Mouse (Mus musculus) midbrain, embryonic 11.5 days (tissue): ENCODE measurements around the gene Nrde2. TPM values are rescaled to one million over a fixed set of nuclear protein-coding genes. Genes with fewer than 3 reads are reported as not detected.

ENCODE experiments used
- ATAC-seq: fragments of 200-750 bp; cut with Nextera tagmentation; 2 replicates; pipeline ENCODE4 v1.8.0; 2017; ENCODE audit warnings: moderate TSS enrichment, moderate library complexity; ENCODE audit not compliant: low FRiP score
- DNase-seq: peaks from one replicate; pipeline ENCODE4 v3.0.0; 2015; ENCODE audit warnings: low spot score; ENCODE audit errors: missing footprints
- H3K27ac ChIP-seq: fragments of 300-500 bp; sonication (generic); 2 replicates; pipeline ENCODE4 v1.5.1; 2014; ENCODE audit warnings: low read depth, low read length
- H3K27me3 ChIP-seq: fragments of 300-500 bp; sonication (generic); 2 replicates; pipeline ENCODE4 v1.6.1; 2014; ENCODE audit warnings: mild to moderate bottlenecking, low read length, moderate library complexity, mixed read lengths; ENCODE audit not compliant: control insufficient read depth, insufficient read depth
- H3K36me3 ChIP-seq: fragments of 300-500 bp; sonication (generic); 2 replicates; pipeline ENCODE4 v1.6.1; 2014; ENCODE audit warnings: mild to moderate bottlenecking, low read length, moderate library complexity, mixed read lengths; ENCODE audit not compliant: control insufficient read depth, insufficient read depth
- H3K4me1 ChIP-seq: fragments of 300-500 bp; sonication (generic); 2 replicates; pipeline ENCODE4 v1.6.1; 2014; ENCODE audit warnings: low read length; ENCODE audit not compliant: control insufficient read depth, insufficient read depth
- H3K4me2 ChIP-seq: fragments of 300-500 bp; sonication (generic); 2 replicates; pipeline ENCODE4 v1.6.1; 2014; ENCODE audit warnings: mild to moderate bottlenecking, moderate library complexity
- H3K4me3 ChIP-seq: fragments of 300-500 bp; sonication (generic); 2 replicates; pipeline ENCODE4 v1.5.1; 2014; ENCODE audit warnings: low read depth, low read length
- H3K9ac ChIP-seq: fragments of 300-500 bp; sonication (generic); 2 replicates; pipeline ENCODE4 v1.6.1; 2014; ENCODE audit warnings: low read length
- H3K9me3 ChIP-seq: fragments of 300-500 bp; sonication (generic); 2 replicates; pipeline ENCODE4 v1.6.1; 2016; ENCODE audit warnings: low read length; ENCODE audit not compliant: control insufficient read depth
- WGBS: fragments of 180-500 bp; shearing (Covaris S2); extraction: QIAGEN DNeasy Blood & Tissue Kit; methylation state at CpG from one replicate; pipeline ENCODE4 v1.1.7; 2014; 5-methylcytosine and 5-hydroxymethylcytosine counted together
- polyA plus RNA-seq: library from polyadenylated mRNA; unstranded; fragments of >200 nt; fragmentation: Nextera tagmentation; extraction: Ambion mirVana; gene quantifications from 2 replicates; pipeline ENCODE4 v1.2.1, GENCODE M21; 2014

Nrde2 gene
- polyA plus RNA-seq, 1 experiment from 2014 or later = 13.5 TPM

DNA sequence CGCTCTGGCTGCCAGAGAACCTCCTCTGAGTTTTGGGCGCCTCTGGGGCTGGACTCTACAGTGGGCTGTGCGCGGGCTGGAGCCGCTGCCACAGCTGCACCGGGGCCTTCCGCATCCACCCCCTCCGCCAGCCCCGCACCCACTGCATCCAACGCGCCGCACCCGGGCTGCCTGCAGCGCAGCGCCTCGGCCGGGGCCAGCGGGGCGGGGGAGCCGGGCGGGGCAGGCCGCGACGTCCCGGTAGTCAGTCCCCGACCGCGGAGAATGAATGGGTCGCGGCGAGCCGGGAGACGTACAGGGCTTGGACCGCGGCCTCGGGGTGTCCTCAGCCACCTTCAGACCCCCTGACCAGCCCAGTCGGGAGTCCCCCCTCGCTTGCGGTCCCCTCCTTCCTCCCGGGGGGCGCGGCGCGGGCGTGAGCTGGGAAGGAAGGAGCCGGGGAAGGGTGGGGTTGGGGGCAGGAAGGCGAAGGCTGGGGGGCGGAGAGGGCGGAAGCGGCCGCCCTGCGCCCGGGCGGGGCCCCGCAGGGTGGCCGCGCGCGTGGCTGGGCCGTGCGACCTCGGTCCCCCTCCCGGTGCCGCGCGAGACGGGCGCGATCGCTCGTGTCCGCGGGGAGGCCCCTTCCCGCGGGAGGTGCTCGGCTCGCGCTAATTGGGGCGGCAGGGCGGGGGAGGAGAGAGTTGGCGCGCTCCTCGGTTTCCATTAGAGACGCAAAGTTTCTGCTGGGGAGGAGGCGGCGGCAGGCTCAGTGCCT is 40.6 kb upstream of the Nrde2 start:
- Histone ChIP-seq H3K4me1 (peaks cover 10% of the 10 kb centered on the region), H3K27ac (peak overlapping the region; percentile 45), H3K9ac (peak overlapping the region; percentile 95), H3K4me2 (peak overlapping the region; percentile 93), H3K4me3 (peak overlapping the region; percentile 99), H3K36me3 (peaks cover 11% of the 10 kb centered on the region; the same call in 1 of the 2 replicates), H3K27me3 (no peaks in the 10 kb centered on the region), H3K9me3 (no peaks in the 10 kb centered on the region)
- DNase-seq (peak; percentile 93), ATAC-seq (peak; percentile 73)
- WGBS = under 1% methylated on average over 66 of the region's 86 CpGs

DNA sequence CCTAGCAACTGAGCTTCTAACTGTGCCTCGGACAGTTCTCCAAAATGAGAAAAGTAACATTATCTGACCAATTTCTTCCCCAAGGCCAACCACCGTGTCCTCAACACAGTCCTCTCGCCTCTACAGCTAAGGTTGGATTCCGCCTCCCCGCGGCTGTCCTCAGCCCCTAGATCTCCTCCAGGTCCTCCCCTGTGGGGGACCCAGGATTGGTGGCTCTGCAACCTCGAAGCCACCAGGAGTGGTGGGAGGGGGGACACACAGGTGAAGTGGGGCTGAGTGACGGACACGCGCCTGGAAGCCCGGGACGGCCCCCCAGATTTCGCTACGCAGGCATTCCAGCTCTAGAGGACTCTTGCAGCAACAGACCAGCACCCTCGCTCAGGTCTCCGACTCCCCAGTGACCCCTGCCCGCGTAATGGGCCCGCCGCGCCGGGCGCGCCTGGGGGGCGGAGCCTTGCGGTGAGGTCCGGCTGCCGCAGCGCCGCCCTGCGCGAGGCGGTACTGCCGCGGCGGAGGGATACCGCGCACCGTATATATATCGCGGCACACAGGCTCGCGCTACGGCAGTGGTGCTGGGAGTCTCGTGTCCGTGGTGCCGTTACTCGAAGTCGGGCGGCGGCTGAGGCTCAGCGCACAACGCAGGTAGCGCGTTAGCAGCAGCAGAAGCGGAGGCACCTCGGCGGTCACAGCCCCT is 39.7 kb upstream of the Nrde2 start, which contains the start of gene Calm1:
Gene Calm1, plus strand, starts transcription at position 469 of the 694 bp plus-strand sequence.
- Histone ChIP-seq H3K9me3 (no peaks in the 10 kb centered on the region), H3K9ac (peak within 1 kb of the TSS; percentile 95), H3K4me1 (peaks cover 10% of the 10 kb centered on the region), H3K36me3 (peaks cover 10% of the 10 kb centered on the region; the same call in 1 of the 2 replicates), H3K4me3 (peak within 1 kb of the TSS; percentile 99), H3K27me3 (no peaks in the 10 kb centered on the region), H3K4me2 (peak within 1 kb of the TSS; percentile 93), H3K27ac (peak within 1 kb of the TSS; percentile 52)
- ATAC-seq (peak; percentile 88), DNase-seq (peak; percentile 100)
- under 1% methylated on average over 58 of the region's 58 CpGs for WGBS

DNA sequence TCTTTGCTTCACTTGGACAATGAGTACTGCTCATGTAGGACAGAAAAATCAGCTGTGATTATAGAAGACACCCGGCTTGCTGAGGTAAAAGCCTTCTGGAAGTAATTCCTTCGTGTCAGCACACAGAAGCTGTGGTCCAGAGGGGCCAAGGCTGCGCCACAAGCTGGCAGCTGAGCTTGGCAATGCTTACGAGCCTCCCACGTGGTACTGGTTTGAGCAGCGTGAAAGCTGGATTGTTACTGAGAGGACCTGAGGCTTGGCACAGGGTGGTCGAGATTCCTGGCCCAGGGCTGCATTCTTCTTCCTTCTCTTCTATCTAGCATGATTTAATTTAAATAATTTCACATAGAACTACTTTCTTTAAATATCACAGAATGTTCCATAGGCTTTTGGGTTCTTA is 37.3 kb upstream of the Nrde2 start:
- Histone ChIP-seq H3K27ac (no peak overlapping the region), H3K9me3 (no peaks in the 10 kb centered on the region), H3K9ac (0 out of 2 replicates have a peak overlapping the region, but pooled peaks have one; percentile 22), H3K36me3 (no peaks in the 10 kb centered on the region), H3K4me1 (peaks cover 6% of the 10 kb centered on the region), H3K4me3 (no peak overlapping the region), H3K27me3 (no peaks in the 10 kb centered on the region), H3K4me2 (no peak overlapping the region)
- ATAC-seq = no peak
- no peak for DNase-seq
- 79% methylated on average over 7 of the region's 7 CpGs for WGBS

DNA sequence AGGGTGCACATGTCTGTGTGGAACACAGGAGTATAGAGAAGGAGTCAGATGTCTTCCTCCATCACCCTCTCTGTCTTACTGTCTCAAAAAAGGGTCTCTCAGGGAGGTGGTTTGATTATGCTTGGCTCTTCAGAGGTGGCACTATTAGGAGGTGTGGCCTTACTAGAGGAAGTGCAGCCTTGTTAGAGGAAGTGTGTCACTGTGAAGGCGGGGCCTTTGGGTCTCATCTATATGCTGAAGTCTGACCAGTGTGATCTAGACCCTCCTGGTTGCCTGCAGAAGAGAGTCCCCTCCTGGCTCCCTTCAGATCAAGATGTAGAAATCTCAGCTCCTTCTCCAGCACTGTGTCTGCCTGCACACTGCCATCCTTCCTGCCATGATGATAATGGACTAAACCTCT is 34.7 kb upstream of the Nrde2 start:
- ATAC-seq (no peak), DNase-seq (no peak)
- Histone ChIP-seq H3K4me1 (no peaks in the 10 kb centered on the region), H3K36me3 (no peaks in the 10 kb centered on the region), H3K9me3 (no peaks in the 10 kb centered on the region), H3K9ac (no peak overlapping the region), H3K27me3 (no peaks in the 10 kb centered on the region), H3K4me2 (no peak overlapping the region), H3K4me3 (no peak overlapping the region), H3K27ac (no peak overlapping the region)
- WGBS = 100% methylated on average over 1 of the region's 1 CpGs

DNA sequence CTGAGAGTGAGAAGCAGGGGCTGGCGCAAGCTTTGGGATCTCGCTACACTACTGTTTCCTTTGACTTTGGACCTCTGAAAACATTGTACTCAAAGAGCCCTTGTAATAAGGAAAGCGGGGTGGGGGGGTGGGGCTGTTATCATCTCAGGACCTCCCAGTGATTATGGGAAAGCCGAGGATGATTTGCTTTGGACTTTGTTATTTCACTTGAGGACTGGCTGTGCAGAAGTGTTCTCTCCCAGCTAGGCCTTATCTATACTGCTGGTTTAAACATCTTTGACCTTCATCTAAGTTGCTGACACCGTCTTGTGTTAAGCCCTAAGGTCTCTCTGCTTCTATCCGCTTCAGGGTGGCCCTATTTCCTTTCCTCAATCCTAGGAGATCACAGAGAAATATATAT is 31.3 kb upstream of the Nrde2 start:
- 90% methylated on average over 6 of the region's 6 CpGs for WGBS
- no peak for DNase-seq
- no peak overlapping the region for H3K9ac ChIP-seq
- no peaks in the 10 kb centered on the region for H3K36me3 ChIP-seq
- H3K9me3 ChIP-seq = no peaks in the 10 kb centered on the region
- peaks cover 10% of the 10 kb centered on the region for H3K4me1 ChIP-seq
- no peak for ATAC-seq
- no peak overlapping the region for H3K27ac ChIP-seq
- H3K4me2 ChIP-seq = no peak overlapping the region
- no peaks in the 10 kb centered on the region for H3K27me3 ChIP-seq
- no peak overlapping the region for H3K4me3 ChIP-seq

DNA sequence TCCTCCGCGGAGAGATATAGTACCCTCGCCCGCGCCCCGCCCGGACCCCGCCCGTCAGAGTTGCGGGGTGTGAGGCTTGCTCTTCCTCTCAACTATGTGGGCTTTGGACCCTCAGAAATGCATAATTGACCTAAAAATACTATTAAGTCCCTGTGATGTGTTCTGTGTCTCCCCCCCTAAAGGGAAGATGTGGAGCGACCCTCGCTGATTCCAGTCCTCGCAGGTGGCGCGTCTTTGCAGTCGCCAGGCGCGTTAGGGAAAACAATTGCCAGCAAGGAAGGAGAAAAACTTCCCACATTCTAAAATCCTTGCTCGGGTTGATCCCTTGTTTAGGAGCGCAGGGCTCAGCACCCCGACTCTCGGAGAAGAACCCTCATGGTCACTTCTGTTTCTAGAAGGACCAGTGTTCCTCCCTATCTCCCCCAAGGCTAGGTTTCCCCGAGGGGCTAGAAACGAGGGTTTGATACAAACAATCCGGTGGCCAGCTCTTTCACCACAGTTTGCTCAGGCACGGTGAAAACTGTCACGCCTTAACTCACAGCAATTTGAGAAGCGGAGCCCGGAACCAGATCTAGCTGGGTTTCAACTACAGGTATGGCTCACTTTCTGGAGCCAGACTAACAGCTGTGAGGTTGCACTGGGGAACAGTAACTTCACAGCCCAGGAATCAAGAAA is 28.4 kb upstream of the Nrde2 start:
- H3K9ac ChIP-seq = peak overlapping the region; percentile 84
- peaks cover 12% of the 10 kb centered on the region for H3K4me1 ChIP-seq
- H3K36me3 ChIP-seq = no peaks in the 10 kb centered on the region
- H3K27ac ChIP-seq = peak overlapping the region; percentile 98
- H3K4me3 ChIP-seq = peak overlapping the region; percentile 59
- 2% methylated on average over 29 of the region's 29 CpGs for WGBS
- H3K4me2 ChIP-seq = peak overlapping the region; percentile 86
- H3K27me3 ChIP-seq = no peaks in the 10 kb centered on the region
- no peak for ATAC-seq
- no peaks in the 10 kb centered on the region for H3K9me3 ChIP-seq
- DNase-seq = peak; percentile 96

DNA sequence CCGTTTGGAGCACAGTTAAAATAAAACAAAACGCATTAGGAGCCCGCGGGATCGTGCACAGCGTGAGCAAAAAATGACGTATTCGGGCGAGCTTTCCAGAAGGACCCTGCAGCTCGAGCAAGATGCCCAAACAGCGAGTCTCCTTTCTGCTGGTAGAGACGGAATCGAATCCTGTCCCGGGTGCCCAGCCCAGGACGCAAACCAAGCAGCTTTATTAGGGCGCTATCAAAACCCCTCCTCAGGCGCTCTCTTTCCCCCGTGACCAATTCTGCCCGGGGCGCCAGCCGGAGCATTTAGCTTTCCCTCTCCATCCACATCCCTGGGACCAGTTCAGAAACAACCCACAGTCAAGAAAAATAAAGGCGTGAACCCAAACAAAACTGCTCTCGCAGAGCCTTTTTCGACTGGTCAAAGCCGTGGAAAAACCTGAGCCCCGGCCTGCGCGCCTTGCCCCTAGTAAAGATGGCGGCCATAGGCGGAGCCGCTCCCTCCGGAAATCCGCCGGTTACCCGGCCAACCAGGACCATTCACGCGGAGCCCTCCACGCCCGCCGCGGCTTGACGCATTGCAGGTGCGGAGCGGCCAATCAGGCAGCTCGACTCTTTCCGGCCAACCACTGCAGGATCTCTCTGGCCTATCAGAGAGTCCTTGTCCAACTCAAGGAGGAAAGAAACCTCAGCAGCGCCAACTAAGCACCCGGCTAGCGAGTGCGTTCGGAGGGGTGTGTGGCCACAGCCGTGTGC is 27.7 kb upstream of the Nrde2 start:
- peak; percentile 100 for ATAC-seq

DNA sequence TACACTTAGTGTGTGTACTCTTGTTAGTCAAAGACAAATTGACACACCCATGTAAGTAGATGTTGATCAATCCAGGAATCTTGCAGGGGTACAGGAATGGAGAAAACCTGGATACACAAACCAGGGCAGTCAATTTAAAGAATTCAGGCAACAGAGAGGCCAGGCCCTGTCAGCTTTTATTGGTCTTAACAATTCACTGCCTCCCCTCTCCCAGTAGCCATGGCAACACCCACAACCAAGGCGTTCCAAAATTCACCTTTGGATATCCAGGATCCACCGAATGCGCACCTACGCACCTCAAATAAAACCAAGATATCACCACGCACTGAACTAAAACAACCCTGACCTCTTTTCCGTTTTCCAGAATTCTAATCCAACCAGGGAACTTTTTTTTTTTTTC is 26.9 kb upstream of the Nrde2 start:
- Histone ChIP-seq H3K4me3 (peak overlapping the region; percentile 59), H3K4me1 (peaks cover 12% of the 10 kb centered on the region), H3K9ac (peak overlapping the region; percentile 94), H3K27me3 (no peaks in the 10 kb centered on the region), H3K27ac (peak overlapping the region; percentile 98; the same call in 1 of the 2 replicates), H3K4me2 (peak overlapping the region; percentile 86), H3K36me3 (no peaks in the 10 kb centered on the region), H3K9me3 (no peaks in the 10 kb centered on the region)
- ATAC-seq = no peak
- whole genome bisulfite sequencing = 10% methylated on average over 6 of the region's 6 CpGs
- DNase-seq = peak; percentile 92

More for the DNA sequence above, 27.7 kb upstream of the Nrde2 start:
- H3K36me3 ChIP-seq = no peaks in the 10 kb centered on the region
- no peaks in the 10 kb centered on the region for H3K9me3 ChIP-seq
- H3K4me2 ChIP-seq = peak overlapping the region; percentile 86
- H3K9ac ChIP-seq = peak overlapping the region; percentile 94
- H3K27ac ChIP-seq = peak overlapping the region; percentile 98
- DNase-seq = peak; percentile 99
- peak overlapping the region; percentile 59 for H3K4me3 ChIP-seq
- H3K27me3 ChIP-seq = no peaks in the 10 kb centered on the region
- H3K4me1 ChIP-seq = peaks cover 12% of the 10 kb centered on the region
- WGBS = under 1% methylated on average over 52 of the region's 52 CpGs
